Mouse (Mus musculus): ENCODE data around the gene Sacs.
"Not testable (repeated sequence)": the region's sequence is repeated elsewhere in the genome, so short reads cannot be mapped to it uniquely, and the experiment has no call there.

The Sacs gene

DNA sequence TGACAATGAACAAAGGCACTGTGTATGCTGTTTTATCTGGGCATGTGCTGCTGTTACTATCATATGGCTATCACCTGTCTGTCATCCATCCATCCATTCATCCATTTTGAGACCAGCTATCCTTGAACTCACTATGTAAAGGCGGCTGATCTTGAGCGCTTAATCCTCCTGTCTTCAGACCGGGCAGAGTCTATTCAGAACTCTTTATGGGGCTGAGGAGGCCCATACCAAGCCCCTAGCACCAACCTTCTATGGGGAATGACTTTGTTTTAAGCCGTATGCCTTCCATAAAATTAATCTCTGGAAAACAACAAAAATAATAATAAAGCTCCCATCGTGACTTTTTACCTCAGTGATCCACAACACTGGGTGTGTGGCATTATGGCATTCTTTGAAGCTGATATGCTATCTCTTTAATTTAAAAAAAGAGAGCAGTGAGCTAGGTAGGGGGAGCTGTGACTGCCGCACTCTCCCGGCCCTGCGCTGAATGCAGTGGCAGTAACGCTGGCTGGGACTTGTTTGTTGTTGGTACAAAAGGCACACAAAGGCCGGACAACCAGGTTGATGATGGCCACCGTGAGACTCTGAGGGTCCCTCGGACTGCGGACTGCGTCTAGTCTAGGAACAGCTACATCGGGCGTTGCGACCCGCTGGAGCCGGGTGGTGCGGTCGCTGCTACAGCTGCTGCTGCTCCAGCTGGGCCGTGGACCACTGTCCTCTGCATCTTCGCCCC, at the start of gene Sacs:
Gene Sacs (plus strand): TSS at position 464 of the 733 bp plus-strand sequence.
- DNase-seq (ENCODE audit: low spot score in 2 of 2): no peak

DNA sequence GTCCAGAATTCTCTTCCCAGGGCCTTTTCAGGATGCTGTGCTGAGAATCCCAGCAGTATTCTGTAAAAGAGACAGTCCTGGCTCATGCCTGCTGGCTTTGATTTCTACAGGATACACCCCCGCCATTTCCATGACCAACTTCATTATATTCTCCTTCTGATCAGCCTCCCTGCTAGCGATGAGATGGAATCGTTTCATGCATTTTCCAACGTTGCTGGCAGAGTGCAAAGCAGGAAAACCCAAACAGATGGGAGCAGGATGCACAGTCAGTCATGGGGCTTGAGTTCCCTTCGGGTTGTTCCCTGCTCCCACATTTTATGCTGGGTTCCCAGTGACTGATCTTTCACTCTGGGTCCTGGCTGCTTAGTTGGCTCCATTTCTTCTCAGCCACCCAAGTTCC, 47.3 kb upstream of the Sacs start:
- DNase-seq (ENCODE audit: low spot score in 2 of 2): no peak

DNA sequence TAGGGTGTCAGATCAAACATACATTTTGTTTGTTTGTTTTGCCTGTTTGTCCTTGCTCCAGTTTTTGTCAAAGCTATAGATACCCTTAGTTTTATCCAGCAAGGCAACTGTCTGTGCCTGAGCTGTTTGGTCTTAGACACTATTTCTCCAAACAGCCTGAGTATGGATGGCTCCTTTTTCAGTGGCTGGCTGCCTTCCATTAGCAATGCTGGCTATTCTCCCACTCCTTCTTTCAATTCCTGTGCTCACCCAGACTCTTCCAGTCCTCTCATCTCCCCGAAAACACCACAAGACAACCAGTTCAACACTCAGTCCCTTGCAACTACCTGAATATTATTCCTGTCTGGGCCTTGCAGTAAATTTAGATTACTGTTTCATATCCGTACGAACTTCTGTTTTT, 46.2 kb upstream of the Sacs start:
- DNase-seq (ENCODE audit: low spot score in 2 of 2): no peak

DNA sequence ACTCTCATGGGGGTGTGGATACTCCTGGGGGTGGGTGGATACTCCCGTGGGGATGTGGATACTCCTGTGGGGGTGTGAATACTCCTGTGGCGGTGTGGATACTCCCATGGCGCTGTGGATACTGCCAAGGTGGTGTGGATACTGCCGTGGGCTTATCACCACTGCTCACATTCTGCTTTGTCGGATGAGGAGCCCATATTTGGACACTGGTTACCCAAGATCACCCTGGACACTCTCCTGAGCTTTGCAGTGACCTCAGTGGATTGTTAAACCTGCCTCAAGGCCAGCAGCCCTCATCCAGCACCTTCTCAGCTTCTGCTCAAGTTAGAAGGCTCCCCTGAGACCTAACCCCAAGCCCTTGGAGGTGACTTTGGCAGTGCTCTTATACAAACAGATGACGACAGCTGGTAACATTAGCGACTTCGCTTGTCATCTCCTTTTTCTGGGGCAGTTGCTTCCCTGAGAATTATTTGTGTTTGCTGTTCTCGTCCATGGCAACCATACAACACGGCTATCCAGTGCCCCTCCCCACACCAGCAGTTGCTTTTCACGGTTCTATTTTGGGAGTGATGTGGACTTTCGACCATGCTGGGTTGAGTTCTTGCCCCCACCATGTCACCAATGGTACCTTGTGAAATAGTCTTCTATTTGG, 40.2 kb upstream of the Sacs start:
- peak in 1 of 2 experiments; percentile 32 for DNase-seq (ENCODE audit: low spot score in 2 of 2)

DNA sequence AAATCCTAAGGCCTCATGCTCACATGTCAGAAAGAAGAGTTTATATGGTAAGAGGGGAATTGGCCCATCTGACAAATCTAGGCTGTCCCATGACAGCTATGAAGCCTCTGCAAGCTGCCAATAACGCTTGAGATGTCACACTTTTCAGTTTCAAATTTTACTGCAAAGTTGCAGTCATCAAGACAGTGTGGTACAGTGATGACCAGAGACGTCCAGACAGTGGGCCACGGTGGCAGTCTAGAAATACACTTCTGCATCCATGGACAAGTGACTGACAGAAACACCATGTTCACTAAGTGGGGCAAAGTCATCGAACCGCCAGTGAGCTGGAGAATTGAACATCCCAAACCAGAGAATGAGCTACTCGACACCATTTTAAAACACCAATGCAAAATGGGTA, 37.5 kb upstream of the Sacs start:
- DNase-seq (ENCODE audit: low spot score in 2 of 2): no peak

DNA sequence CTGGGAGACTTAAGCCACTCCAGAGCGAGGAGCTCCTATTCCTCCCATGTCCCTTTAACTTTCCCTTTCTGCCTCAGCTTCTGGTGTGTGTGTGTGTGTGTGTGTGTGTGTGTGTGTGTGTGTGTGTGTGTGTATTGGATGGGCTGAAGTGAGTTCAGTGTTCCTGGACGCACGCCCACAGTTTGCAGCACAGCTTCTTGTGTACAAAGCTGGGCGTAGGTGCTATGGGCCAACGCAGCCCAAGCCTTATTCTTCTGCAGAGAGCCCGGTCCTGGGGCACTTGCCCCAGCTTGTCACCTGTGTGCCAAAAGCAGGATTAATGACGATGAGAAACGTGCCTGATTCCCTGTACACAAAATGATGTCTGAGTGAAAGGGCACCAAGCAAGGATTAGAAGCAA, 31.9 kb upstream of the Sacs start:
- DNase-seq (ENCODE audit: low spot score in 2 of 2): no peak

DNA sequence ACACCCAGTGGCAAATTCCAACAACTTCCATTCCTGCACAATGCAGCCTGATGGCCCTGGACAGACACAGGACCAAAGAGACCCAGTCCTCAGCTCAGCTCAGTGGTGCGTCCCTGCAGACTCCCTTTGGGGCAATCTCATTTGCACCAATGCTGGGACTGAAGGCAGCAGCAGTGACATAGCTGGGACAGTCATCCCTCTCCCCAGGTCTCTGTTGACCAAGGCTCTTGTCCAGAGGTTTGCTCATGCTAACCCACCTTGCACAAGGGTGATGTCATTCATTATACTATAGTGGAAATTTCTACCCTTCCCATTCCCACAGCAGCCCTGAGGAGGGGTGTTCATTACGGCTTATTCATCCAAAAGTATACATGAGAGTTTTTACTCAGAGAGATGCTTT, 29.6 kb upstream of the Sacs start:
- DNase-seq (ENCODE audit: low spot score in 2 of 2): no peak

DNA sequence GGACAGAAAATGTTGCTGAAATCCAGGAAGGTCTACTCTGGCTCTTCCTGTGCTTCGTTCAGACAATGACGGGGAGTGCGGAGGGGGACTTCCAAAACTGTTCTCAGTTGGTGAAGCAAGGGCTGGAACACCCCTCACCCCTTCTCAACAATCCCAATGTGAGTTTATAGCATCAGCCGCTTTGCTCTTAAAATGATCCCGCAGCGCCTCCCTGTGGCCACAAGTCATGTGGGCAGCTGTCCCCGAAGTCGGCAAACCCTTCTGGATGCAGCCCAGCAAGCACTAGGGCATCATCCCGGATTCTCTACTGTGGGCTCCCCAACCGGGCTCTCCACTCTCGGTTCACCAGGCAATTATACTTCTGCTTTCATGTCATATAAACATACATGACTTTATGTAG, 25.9 kb upstream of the Sacs start:
- peak; percentile 53 to 85 for DNase-seq (ENCODE audit: low spot score in 2 of 2)

DNA sequence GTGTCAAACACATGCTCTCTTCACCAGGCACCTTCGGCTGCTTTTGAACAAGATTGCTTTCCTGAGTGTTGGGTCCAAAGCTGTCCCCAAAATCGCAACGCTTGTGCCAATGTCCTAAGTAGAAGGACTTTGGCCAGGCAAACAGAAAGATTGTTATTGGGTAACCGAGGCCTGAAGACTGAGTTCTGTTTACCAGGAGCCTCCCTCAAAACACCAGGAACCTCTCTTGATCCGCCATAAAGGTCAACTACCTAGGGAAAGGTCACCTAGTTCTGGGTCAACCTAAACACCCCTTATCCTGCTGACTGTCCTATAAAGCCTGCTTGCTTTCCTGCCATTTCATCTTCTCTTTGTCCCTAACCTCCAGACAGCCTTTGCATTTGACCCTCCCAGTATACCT, 13.5 kb upstream of the Sacs start:
- DNase-seq (ENCODE audit: low spot score in 2 of 2): no peak

DNA sequence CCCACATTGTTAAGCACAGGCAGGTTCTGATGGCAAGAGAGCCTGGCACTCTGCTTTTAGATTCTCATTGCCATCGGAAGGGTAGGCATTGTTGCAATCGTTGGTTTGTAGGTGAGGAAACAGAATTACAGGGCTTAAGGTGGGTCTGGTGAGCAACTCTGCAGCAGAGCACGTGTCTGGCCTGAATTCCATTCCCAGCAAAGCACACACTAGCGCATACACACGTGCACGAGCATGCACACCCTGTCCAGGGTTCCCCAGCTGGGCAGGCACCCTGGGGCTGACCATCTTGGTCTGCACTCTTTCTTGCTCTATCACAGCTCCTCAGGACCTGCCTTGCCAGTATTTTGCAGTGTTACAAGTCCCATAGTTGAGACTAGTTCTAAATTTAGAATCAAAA, 13.1 kb upstream of the Sacs start:
- DNase-seq (ENCODE audit: low spot score in 2 of 2): no peak

DNA sequence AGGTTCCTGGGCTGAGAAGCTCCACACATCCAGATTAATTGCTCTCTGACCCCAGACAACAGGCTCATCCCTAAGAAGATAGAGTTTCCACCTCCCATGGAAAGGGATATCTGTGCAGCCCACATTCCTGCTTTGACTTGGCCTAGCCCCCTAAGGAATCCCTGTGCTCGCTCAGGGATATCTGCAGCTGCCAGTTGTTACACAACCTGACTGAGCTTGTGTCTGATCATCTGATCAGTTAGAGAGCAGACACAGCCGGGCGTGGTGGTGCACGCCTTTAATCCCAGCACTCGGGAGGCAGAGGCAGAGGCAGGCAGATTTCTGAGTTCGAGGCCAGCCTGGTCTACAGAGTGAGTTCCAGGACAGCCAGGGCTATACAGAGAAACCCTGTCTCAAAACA, 10.9 kb upstream of the Sacs start:
- not testable (repeated sequence) for DNase-seq (ENCODE audit: low spot score in 2 of 2)

DNA sequence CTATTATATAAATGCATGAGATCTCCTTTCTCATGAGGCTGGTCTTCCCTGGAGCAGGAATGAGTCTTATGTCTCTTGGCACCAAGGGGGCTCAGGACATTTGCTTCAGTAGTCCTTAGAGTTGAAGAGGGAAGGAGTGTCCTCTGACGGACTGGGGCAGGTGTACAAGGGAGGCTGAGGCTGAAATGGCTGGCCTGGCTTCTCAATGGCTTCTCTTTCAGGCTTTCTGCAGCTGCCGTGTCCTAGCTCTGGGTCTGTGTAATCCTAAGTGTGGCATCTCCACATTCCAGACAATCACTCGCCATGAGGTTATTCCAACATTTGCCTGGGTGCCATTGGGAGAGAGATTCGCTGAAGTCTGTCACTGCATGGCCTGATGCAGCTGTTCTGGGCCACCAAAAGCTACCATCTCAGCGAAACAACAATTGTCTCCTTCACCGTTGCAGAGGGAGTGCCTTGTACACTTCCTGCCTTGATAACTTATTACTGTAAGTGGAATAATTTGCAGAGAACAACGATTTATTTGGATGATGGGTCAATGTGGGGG, 9.2 kb upstream of the Sacs start:
- no peak for DNase-seq (ENCODE audit: low spot score in 2 of 2)

- DNase-seq (ENCODE audit: low spot score in 2 of 2): no peak
Measured at GRCm38 (mm10) chr14:61132556-61132955, 5.7 kb upstream of the Sacs start.

DNA sequence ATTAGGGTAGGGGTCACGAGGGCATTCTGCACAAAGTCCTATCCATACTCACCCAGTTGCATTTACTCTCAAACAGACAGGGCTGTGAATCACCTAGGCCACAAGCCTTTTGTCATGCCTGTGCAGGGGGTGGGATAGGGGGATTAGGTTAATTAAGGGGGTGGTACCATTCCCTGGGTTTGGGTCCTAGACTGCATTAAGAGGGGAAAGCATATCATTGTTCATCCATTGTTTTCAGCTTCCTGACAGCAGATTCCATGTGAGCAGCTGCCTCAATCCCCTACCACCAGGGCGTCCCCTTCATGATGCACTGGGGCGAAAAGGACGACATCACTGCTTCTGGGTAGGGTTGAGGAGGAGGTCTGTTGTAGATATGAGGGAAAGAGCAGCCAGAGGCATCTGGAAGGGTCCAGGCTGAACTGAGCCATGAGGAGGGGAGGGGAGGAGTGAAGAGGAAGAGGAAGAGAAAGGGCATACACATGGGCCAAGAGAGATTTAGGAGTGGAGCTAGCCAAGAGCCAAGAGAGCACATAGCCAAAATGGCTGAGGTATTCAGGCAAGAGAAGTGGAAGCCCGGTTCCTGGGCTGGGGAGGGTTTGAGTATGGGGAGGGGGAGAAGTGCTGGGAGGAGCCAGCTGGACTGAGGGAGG, 3.8 kb upstream of the Sacs start:
- no peak for DNase-seq (ENCODE audit: low spot score in 2 of 2)

DNA sequence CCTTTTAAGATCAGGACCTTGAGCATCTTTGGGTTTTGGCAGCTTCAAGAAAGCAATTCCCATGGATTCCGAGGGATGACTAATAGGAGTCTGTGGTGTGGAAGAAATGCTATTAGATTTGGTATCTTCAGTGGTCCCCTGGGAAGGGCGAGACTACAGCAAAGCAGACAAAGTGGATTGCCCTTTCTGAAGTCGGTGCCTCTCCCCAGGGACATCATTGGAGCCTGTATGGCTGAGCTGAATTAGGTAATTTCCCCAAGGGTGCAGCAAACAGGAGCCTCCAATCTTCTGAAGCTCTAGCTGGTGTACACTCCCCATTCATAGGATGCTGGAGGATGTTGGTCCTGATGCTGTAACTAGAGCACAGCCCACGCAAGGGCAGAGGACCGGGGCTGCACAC, 847 bp upstream of the Sacs start:
- no peak for DNase-seq (ENCODE audit: low spot score in 2 of 2)

DNA sequence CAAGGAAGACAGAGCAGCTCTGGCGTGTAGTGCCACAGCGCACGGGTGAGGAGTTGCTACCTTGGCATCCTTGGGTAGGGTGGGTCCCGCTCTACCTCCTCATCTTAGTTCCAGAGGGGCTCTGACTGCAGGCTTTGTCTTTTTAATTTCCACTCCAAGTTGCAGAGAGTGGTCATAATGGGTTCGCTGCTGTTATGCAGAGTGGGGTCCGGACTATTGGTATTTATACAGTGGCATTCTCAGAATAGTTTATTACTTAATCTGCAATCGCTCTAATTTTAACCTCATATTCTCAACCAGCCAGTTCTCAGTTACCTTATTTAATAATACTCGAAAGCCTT, 440 bp downstream of the Sacs start:
- no peak for DNase-seq (ENCODE audit: low spot score in 2 of 2)

DNA sequence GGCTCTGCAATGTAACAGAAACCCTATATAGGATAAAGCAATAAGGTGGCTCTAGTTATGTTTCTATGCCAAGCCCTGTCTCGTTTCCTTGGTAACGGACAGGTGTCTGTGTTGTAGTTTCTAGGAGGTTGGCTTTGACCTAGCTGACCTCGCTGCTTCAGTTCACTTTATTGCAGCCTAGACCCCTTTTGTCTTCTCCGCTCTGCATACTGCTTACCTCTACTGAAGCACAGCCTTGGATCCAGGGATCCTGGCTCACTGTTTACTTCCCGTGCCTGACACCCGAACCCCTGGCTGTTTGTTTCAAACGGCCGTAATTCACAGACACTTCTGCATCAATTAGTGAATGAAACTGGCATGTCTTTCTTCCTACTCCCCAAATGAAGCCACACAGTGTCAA, 5.1 kb downstream of the Sacs start:
- DNase-seq (ENCODE audit: low spot score in 2 of 2): no peak

DNA sequence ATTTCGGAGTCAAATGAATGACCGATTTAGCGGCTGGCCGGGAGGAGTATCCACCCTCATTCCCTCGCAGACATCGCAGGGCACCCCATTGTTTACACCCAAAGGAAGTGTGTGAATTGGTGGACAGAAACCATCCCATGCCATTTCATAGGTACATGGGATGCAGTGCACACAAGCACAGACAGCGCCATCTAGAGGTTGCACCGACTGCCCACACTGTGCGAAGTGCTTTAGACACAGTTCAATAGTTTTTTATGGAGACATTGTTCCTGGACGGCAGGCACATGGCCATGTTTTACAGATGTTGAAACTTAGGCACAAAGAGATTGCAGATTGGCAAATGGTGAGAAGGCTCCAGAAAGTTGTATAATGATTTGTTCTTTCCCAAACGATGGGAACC, 5.6 kb downstream of the Sacs start:
- peak in 1 of 2 experiments; percentile 67 for DNase-seq (ENCODE audit: low spot score in 2 of 2)

DNA sequence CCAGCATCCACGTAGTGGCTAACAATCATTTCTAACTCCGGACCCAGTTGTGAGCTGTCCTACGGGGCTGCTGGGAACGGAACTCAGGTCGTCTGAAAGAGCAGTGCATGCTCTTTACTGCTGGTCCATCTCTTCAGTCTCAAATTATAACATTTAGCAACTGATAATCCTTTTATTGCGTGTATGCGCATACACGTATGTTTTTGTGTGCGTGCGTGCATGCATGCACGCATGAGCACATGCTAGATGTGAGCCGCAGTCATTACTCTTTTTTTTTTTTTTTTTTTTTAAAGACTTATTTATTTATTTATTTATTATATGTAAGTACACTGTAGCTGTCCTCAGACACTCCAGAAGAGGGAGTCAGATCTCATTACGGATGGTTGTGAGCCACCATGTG, 12.2 kb downstream of the Sacs start:
- DNase-seq (ENCODE audit: low spot score in 2 of 2): not testable (repeated sequence)

- no peak for DNase-seq (ENCODE audit: low spot score in 2 of 2)
Measured at GRCm38 (mm10) chr14:61154900-61155585, 16.8 kb downstream of the Sacs start.

DNA sequence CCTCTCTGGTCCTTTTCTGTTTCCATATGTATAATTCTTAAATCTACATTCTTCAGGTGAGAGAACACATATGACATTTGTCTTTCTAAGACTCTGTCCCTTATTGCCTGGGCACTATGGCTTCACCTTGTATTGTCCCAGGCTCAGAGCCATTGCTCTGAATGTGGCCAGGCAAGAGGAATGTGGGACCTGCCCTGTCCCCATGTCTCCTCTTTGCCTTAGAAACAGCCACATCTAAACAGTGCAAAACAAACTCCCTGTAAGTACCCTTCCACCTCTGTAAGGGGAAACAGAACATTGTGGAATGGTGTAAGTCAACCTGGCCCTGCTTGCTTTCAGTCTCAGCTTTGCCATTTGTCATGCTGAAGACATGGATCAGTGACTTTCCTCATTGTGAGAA, 17.4 kb downstream of the Sacs start:
- no peak for DNase-seq (ENCODE audit: low spot score in 2 of 2)

- not testable (repeated sequence) for DNase-seq (ENCODE audit: low spot score in 2 of 2)
Measured at GRCm38 (mm10) chr14:61157426-61157825, 19.2 kb downstream of the Sacs start.

All from spleen, postnatal 4 days (tissue).